Mouse (Mus musculus): ENCODE measurements around the gene Psmb8.

DNA sequence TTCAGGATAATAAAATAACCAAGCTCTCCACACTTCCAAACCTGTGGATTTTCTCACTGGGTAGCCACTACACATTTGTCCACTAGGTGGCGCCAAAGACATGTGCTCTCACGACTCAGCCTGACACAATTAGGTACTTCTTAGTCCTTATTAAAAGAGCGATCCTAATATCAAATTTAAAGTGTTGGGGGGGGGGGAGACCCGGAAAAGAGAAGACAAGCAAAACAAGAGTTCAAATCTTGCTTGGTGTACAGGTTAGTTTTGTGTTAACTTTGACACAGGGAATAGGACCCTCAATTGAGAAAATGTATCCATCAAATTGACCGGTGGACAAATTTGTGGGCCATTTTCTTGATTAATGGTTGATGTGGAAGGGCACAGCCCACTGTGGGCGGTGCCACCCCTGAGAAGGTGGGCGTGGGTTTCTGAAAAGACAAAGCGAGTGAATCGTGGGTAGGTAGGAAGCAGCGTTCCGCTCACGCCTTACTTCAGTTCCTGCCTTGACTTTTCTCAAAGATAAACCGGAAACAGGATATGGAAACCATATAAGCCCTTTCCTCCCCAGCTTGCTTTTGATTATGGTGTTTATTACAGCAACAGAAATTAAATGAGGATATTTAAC is 26.5 kb upstream of the Psmb8 start:
- TF ChIP-seq CTCF (IDR thresholded peaks at IDR 0.05 in 2 of 3, conservative IDR thresholded peaks at IDR 0.05 in 1 of 3; ENCODE audit: control insufficient read depth in 1 of 3, insufficient read depth in 1 of 3, low read depth in 2 of 3, low read length in 3 of 3, poor library complexity in 1 of 3, severe bottlenecking in 1 of 3) (peak; percentile 82 to 97 (median 84)), POLR2A (IDR thresholded peaks at IDR 0.05; ENCODE audit: control insufficient read depth in 1 of 2, insufficient read depth in 1 of 2, low read depth in 1 of 2, low read length in 2 of 2, poor library complexity in 1 of 2) (peak in 1 of 2 experiments; percentile 66; a peak in 2 of 4 replicates), BHLHE40 (IDR thresholded peaks at IDR 0.05; ENCODE audit: borderline replicate concordance, low read depth, low read length) (no peak)
